Mouse (Mus musculus) liver, adult 2 months (tissue): Measurements from ENCODE around the gene Cela1.

Experiments used
- CTCF ChIP-seq: fragments of 200-500 bp; IDR thresholded peaks from 2 replicates; pipeline ENCODE4 v1.5.1; 2011; ENCODE audit warnings: low read depth, low read length, control low read depth
- POLR2A ChIP-seq: fragments of 200-500 bp; IDR thresholded peaks from 2 replicates; pipeline ENCODE4 v1.6.1; 2011; ENCODE audit warnings: low read length, control low read depth; ENCODE audit not compliant: insufficient read depth; ENCODE audit errors: extremely low read depth

GRCm38 (mm10) chr15:100639972-100640750 lies 47.6 kb downstream of the Cela1 start:
- TF ChIP-seq CTCF (no peak), POLR2A (no peak)
